Comparison of ENCODE assay signal across 9 mouse cellular contexts in the genomic region with DNA sequence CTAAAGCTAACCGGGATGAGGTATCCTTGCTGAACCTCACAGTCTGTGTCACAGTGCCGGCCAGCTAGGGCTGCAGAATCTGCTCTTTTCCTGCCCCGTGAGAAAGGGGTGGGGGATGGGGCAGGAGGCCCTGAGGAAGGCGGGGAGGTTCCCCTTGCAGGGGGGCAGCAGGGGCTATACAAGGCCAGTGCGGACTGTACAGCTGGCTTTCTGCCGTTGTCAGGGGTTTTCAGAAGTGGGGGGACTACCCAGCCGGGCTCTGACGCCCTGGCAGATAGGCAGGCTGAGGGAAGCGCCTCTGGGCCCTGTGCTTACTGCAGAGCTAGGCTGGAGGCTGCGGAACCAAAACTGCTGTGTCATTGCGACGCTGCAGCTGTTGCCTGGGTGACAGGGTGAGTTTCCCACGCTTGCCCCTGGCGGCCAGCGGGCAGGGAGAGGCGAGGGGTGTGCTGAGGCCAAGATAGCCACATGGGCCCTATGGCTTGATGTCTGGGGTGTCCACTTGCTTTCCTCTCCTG.
DNase-seq lines count a peak whose midpoint lies in the region; ATAC-seq and TF ChIP-seq lines count a peak whose summit lies in the region.
"Had no signal": no experiment of that assay in that cellular context is flagged by ENCODE, and none has a peak within 500 bp of the region (broad histone marks: within the 10 kb centered on the region; RNA-seq: fewer than 3 reads in every experiment).

No protein-coding gene starts in this region.

- no peak overlapping the region for H3K9ac ChIP-seq in kidney, embryonic 15.5 days
- H3K9ac ChIP-seq in limb, embryonic 15.5 days: no peak overlapping the region
- peak overlapping the region; percentile 48 for H3K9ac ChIP-seq in midbrain, embryonic 16.5 days (ENCODE audit: low read depth, low read length)

- H3K4me1 ChIP-seq in heart, embryonic 10.5 days: peaks cover 49% of the 10 kb centered on the region
- peaks cover 45% of the 10 kb centered on the region for H3K4me1 ChIP-seq in kidney, embryonic 15.5 days
- peaks cover 68% of the 10 kb centered on the region for H3K4me1 ChIP-seq in limb, embryonic 15.5 days
- peaks cover 16% of the 10 kb centered on the region for H3K4me1 ChIP-seq in midbrain, embryonic 16.5 days (ENCODE audit: control insufficient read depth, insufficient read depth, low read length)
- peaks cover 12% of the 10 kb centered on the region; the same call in 1 of the 2 replicates for H3K4me1 ChIP-seq in spleen, adult 2 months (ENCODE audit: control insufficient read depth, insufficient read depth, insufficient read length)

- H3K27ac ChIP-seq in heart, embryonic 10.5 days: peak overlapping the region; percentile 60
- H3K27ac ChIP-seq in kidney, embryonic 15.5 days: peak overlapping the region; percentile 73
- H3K27ac ChIP-seq in limb, embryonic 15.5 days: peak overlapping the region; percentile 74
- peak overlapping the region; percentile 54 for H3K27ac ChIP-seq in midbrain, embryonic 16.5 days (ENCODE audit: low read length)
- peak overlapping the region; percentile 62 for H3K27ac ChIP-seq in spleen, adult 2 months (ENCODE audit: insufficient read depth, low read length)

- peak overlapping the region; percentile 43 for H3K4me2 ChIP-seq in kidney, embryonic 15.5 days
- H3K4me2 ChIP-seq in limb, embryonic 15.5 days: 0 out of 2 replicates have a peak overlapping the region, but pooled peaks have one; percentile 13
- peak overlapping the region; percentile 37 for H3K4me2 ChIP-seq in midbrain, embryonic 16.5 days (ENCODE audit: low read length)

- peak; percentile 86 for ATAC-seq in erythroblast, adult 5-6 weeks (replicated peaks; ENCODE audit: low FRiP score, poor library complexity, severe bottlenecking)
- ATAC-seq in kidney, embryonic 15.5 days (replicated peaks; ENCODE audit: low FRiP score): peak; percentile 61
- ATAC-seq in limb, embryonic 15.5 days (ENCODE audit: insufficient number of reproducible peaks, low FRiP score, low TSS enrichment, low read depth): 0 out of 2 replicates have a peak, but pooled peaks have one; percentile 5
- peak; percentile 74 for ATAC-seq in midbrain, embryonic 16.5 days
- ATAC-seq: Patski had no signal

- WGBS in heart, embryonic 10.5 days: 3% methylated on average over 16 of the region's 16 CpGs
- WGBS in kidney, embryonic 15.5 days: 7% methylated on average over 16 of the region's 16 CpGs
- 17% methylated on average over 16 of the region's 16 CpGs for WGBS in limb, embryonic 15.5 days
- 4% methylated on average over 16 of the region's 16 CpGs for WGBS in midbrain, embryonic 16.5 days
- WGBS in spleen, adult 2 months: 6% methylated on average over 16 of the region's 16 CpGs

- no peak for TF ChIP-seq POLR2A in spleen, adult 2 months (IDR thresholded peaks at IDR 0.05; ENCODE audit: low read depth, low read length)

- peaks cover 56% of the 10 kb centered on the region for H3K36me3 ChIP-seq in heart, embryonic 10.5 days
- peaks cover 36% of the 10 kb centered on the region for H3K36me3 ChIP-seq in kidney, embryonic 15.5 days
- peaks cover 40% of the 10 kb centered on the region for H3K36me3 ChIP-seq in limb, embryonic 15.5 days
- H3K36me3 ChIP-seq in midbrain, embryonic 16.5 days (ENCODE audit: control insufficient read depth, insufficient read depth, low read length): no peaks in the 10 kb centered on the region
- H3K36me3 ChIP-seq in spleen, adult 2 months (ENCODE audit: control insufficient read depth, insufficient read depth, low read length): no peaks in the 10 kb centered on the region

- peak overlapping the region; percentile 28 for H3K4me3 ChIP-seq in heart, embryonic 10.5 days
- H3K4me3 ChIP-seq in kidney, embryonic 15.5 days (replicated peaks): no peak overlapping the region
- H3K4me3 ChIP-seq in limb, embryonic 15.5 days: no peak overlapping the region
- H3K4me3 ChIP-seq in midbrain, embryonic 16.5 days (ENCODE audit: low read depth, low read length): no peak overlapping the region
- H3K4me3 ChIP-seq in spleen, adult 2 months (ENCODE audit: extremely low read depth, insufficient read depth, insufficient read length): no peak overlapping the region

- DNase-seq in urinary bladder, adult 18-20 months (ENCODE audit: low spot score in 2 of 2): peak; percentile 84 to 88
- no peak for DNase-seq in urinary bladder, postnatal 10 days (ENCODE audit: low spot score)
- peak; percentile 95 for DNase-seq in heart, embryonic 10.5 days (ENCODE audit: low spot score)
- peak; percentile 18 to 55 for DNase-seq in spleen, adult 2 months (ENCODE audit: low read depth in 1 of 2, low spot score in 2 of 2)

- TF ChIP-seq CTCF in spleen, adult 2 months (IDR thresholded peaks at IDR 0.05; ENCODE audit: extremely low read depth, insufficient read depth, insufficient read length, insufficient replicate concordance): peak; percentile 9; the same call in 1 of the 2 replicates

- no peaks in the 10 kb centered on the region for H3K9me3 ChIP-seq in heart, embryonic 10.5 days
- no peaks in the 10 kb centered on the region for H3K9me3 ChIP-seq in kidney, embryonic 15.5 days (replicated peaks)
- no peaks in the 10 kb centered on the region for H3K9me3 ChIP-seq in limb, embryonic 15.5 days
- no peaks in the 10 kb centered on the region for H3K9me3 ChIP-seq in midbrain, embryonic 16.5 days (replicated peaks; ENCODE audit: control insufficient read depth, low read length, poor library complexity, severe bottlenecking)

- peaks cover 82% of the 10 kb centered on the region for H3K27me3 ChIP-seq in heart, embryonic 10.5 days (ENCODE audit: insufficient read depth, poor library complexity, severe bottlenecking)
- peaks cover 16% of the 10 kb centered on the region for H3K27me3 ChIP-seq in kidney, embryonic 15.5 days
- no peaks in the 10 kb centered on the region for H3K27me3 ChIP-seq in limb, embryonic 15.5 days
- H3K27me3 ChIP-seq in midbrain, embryonic 16.5 days (ENCODE audit: control insufficient read depth, insufficient read depth, low read depth, low read length): no peaks in the 10 kb centered on the region
- H3K27me3 ChIP-seq in spleen, adult 2 months (ENCODE audit: control insufficient read depth, insufficient read depth, low read length): no peaks in the 10 kb centered on the region
- H3K27me3 ChIP-seq: Patski had no signal

Comparison
In these comparisons a context has a peak if more than half of its experiments do, and no peak if none do; other contexts are left out.
1. ATAC-seq: peak in every context shown above with its lines; median percentile 86 in erythroblast, adult 5-6 weeks; 74 in midbrain, embryonic 16.5 days; 61 in kidney, embryonic 15.5 days; 5 in limb, embryonic 15.5 days.